Mouse (Mus musculus): ENCODE data around the gene Usf2. TPM values are rescaled to one million over a fixed set of nuclear protein-coding genes. Genes with fewer than 3 reads are reported as not detected.

Gene Usf2
- polyA plus RNA-seq, 1 experiment = 88.6 TPM

DNA sequence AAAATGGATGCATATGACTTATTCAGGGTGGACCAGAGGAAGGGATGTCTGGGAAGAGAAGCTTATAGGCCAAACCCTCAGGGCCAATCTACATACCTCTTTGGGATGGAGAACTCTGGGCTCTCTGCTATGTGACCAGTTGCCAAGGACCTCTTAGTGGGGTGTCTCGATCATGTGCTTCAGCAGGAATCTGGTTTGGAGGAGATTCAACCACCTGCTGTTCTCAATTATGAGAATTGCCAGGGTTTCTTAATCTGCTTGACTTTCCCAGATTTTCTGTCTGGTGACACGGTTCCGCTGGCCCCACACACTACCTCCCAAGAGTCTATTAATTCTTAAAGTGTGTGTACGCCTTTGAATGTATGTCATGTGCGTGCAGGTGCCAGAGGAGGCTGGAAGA, 37.4 kb upstream of the Usf2 start:
- Histone ChIP-seq H3K27me3 (ENCODE audit: control insufficient read depth, insufficient read depth, insufficient read length) (peaks cover 16% of the 10 kb centered on the region), H3K4me3 (no peak overlapping the region), H3K4me2 (ENCODE audit: low read depth) (no peak overlapping the region), H3K79me2 (ENCODE audit: control insufficient read depth, insufficient read depth) (no peaks in the 10 kb centered on the region), H3K36me3 (ENCODE audit: control insufficient read depth, insufficient read depth) (no peaks in the 10 kb centered on the region), H3ac (ENCODE audit: control insufficient read depth, insufficient read length) (no peak overlapping the region)
- TF ChIP-seq SRF (IDR thresholded peaks at IDR 0.05; ENCODE audit: control insufficient read depth, insufficient read length, low read depth) (no peak), TCF3 (IDR thresholded peaks at IDR 0.05; ENCODE audit: insufficient read length, low read depth) (no peak), TCF12 (IDR thresholded peaks at IDR 0.05; ENCODE audit: insufficient read depth, poor library complexity, severe bottlenecking) (no peak), CEBPB (IDR thresholded peaks at IDR 0.05; ENCODE audit: insufficient read depth, poor library complexity, severe bottlenecking) (no peak)

DNA sequence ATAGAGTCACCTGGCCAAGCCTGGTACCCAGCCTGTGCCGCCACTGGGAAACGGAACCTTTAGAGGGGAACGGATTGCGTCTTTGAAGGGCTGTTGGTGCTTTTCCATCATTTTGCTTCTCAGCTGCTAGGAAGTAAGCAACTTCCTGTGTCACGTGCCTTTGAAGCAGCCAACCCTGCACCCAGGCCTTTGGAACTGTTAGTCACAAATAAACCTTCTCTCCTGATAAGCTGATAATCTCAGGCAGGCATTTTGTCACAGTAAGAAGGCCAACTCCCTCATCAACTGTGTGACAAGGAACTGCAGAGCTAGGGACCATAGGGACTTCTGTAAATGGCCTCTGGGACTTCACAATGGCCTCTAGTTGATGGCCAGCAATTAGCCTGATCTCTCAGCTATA, 35.5 kb upstream of the Usf2 start:
- no peak overlapping the region for H3ac ChIP-seq (ENCODE audit: control insufficient read depth, insufficient read length)
- no peaks in the 10 kb centered on the region for H3K79me2 ChIP-seq (ENCODE audit: control insufficient read depth, insufficient read depth)
- TF ChIP-seq POLR2AphosphoS2 (IDR thresholded peaks at IDR 0.05; ENCODE audit: insufficient read length, low read depth) (no peak), TCF3 (IDR thresholded peaks at IDR 0.05; ENCODE audit: insufficient read length, low read depth) (no peak), MAX (IDR thresholded peaks at IDR 0.05; ENCODE audit: low read depth) (no peak), REST (IDR thresholded peaks at IDR 0.05; ENCODE audit: insufficient read depth, insufficient read length) (no peak), SRF (IDR thresholded peaks at IDR 0.05; ENCODE audit: control insufficient read depth, insufficient read length, low read depth) (no peak)

DNA sequence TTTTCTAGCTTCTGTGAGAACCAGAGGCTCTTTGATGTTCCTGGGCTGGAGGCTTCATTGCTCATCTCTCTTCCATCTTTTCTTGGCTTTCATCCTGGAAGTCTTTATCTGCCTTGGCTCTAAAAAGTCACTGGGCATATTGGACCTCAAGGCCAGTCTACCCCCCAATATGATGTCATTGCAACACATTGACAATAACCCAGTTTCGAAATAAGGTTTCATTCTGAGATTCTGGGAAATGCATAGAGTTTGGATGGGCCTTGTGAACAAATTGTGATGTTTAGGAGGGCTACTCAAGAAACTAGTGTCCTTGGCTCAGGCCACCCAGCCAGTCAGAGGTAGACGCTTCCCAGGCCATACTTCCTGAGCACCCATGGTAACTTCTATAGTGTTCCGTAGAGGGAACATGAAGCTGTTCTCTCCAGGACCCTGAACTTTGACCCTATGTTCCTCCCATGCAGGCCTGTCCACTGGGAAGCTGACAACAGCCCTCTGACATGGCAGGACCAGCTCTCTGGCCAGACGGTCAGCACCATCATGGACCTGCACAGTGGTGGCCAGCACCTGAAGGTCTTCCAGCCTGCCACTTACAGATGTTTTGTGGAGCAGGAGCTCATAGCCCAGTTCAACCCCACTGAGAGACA, 32.0 kb upstream of the Usf2 start:
- no peak overlapping the region for H3K4me2 ChIP-seq (ENCODE audit: low read depth)
- H3K79me2 ChIP-seq (ENCODE audit: control insufficient read depth, insufficient read depth) = no peaks in the 10 kb centered on the region
- no peaks in the 10 kb centered on the region for H3K36me3 ChIP-seq (ENCODE audit: control insufficient read depth, insufficient read depth)
- no peak overlapping the region for H3ac ChIP-seq (ENCODE audit: control insufficient read depth, insufficient read length)
- H3K27me3 ChIP-seq (ENCODE audit: control insufficient read depth, insufficient read depth, insufficient read length) = peaks cover 19% of the 10 kb centered on the region
- TF ChIP-seq TCF3 (IDR thresholded peaks at IDR 0.05; ENCODE audit: insufficient read length, low read depth) (no peak), SRF (IDR thresholded peaks at IDR 0.05; ENCODE audit: control insufficient read depth, insufficient read length, low read depth) (no peak), USF1 (IDR thresholded peaks at IDR 0.05; ENCODE audit: low read depth) (no peak), MAX (IDR thresholded peaks at IDR 0.05; ENCODE audit: low read depth) (no peak), POLR2AphosphoS2 (IDR thresholded peaks at IDR 0.05; ENCODE audit: insufficient read length, low read depth) (no peak), E2F4 (IDR thresholded peaks at IDR 0.05; ENCODE audit: insufficient read depth) (no peak), MYOD1 (IDR thresholded peaks at IDR 0.05; ENCODE audit: control insufficient read depth in 1 of 3, insufficient read length in 2 of 3, low read depth in 2 of 3) (no peak), TCF12 (IDR thresholded peaks at IDR 0.05; ENCODE audit: insufficient read depth, poor library complexity, severe bottlenecking) (no peak), CEBPB (IDR thresholded peaks at IDR 0.05; ENCODE audit: insufficient read depth, poor library complexity, severe bottlenecking) (no peak), REST (IDR thresholded peaks at IDR 0.05; ENCODE audit: insufficient read depth, insufficient read length) (no peak), POLR2A (IDR thresholded peaks at IDR 0.05; ENCODE audit: insufficient read length, low read depth) (no peak), MYOG (IDR thresholded peaks at IDR 0.05; ENCODE audit: control insufficient read depth in 1 of 3, insufficient read depth in 1 of 3, insufficient read length in 2 of 3, low read depth in 2 of 3) (no peak)
- H3K4me3 ChIP-seq = no peak overlapping the region

More for the DNA sequence above, 35.5 kb upstream of the Usf2 start:
- Histone ChIP-seq H3K4me2 (ENCODE audit: low read depth) (no peak overlapping the region), H3K36me3 (ENCODE audit: control insufficient read depth, insufficient read depth) (no peaks in the 10 kb centered on the region), H3K4me3 (no peak overlapping the region), H3K27me3 (ENCODE audit: control insufficient read depth, insufficient read depth, insufficient read length) (peaks cover 19% of the 10 kb centered on the region)

DNA sequence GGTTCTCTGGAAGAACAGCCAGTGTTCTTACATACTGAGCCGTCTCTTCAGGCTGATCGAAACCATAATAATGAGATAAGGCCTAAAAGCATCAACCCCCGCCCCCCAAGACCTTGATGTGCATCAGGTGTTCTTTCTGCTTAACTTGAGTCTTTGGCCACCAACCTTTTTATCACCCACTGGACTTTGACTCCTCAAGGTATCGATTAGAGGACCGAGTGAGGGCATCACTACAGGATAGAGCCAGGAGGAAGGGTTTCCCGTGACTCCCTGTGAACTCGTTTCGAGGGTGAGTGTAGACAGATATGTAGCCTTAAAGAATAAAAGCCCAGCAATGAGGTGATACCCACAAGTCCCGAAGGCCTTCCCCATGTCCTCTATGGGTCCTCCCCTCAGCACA, 28.8 kb upstream of the Usf2 start:
- Histone ChIP-seq H3K36me3 (ENCODE audit: control insufficient read depth, insufficient read depth) (no peaks in the 10 kb centered on the region), H3ac (ENCODE audit: control insufficient read depth, insufficient read length) (no peak overlapping the region), H3K4me3 (no peak overlapping the region), H3K4me2 (ENCODE audit: low read depth) (no peak overlapping the region), H3K27me3 (ENCODE audit: control insufficient read depth, insufficient read depth, insufficient read length) (peaks cover 20% of the 10 kb centered on the region), H3K79me2 (ENCODE audit: control insufficient read depth, insufficient read depth) (no peaks in the 10 kb centered on the region)
- TF ChIP-seq MYOD1 (IDR thresholded peaks at IDR 0.05; ENCODE audit: control insufficient read depth in 1 of 3, insufficient read length in 2 of 3, low read depth in 2 of 3) = no peak
- TF ChIP-seq POLR2AphosphoS2 (IDR thresholded peaks at IDR 0.05; ENCODE audit: insufficient read length, low read depth) = no peak
- TF ChIP-seq MYOG (IDR thresholded peaks at IDR 0.05; ENCODE audit: control insufficient read depth in 1 of 3, insufficient read depth in 1 of 3, insufficient read length in 2 of 3, low read depth in 2 of 3) = no peak
- TF ChIP-seq TCF12 (IDR thresholded peaks at IDR 0.05; ENCODE audit: insufficient read depth, poor library complexity, severe bottlenecking) = no peak
- no peak for TF ChIP-seq E2F4 (IDR thresholded peaks at IDR 0.05; ENCODE audit: insufficient read depth)
- no peak for TF ChIP-seq TCF3 (IDR thresholded peaks at IDR 0.05; ENCODE audit: insufficient read length, low read depth)
- no peak for TF ChIP-seq MAX (IDR thresholded peaks at IDR 0.05; ENCODE audit: low read depth)
- TF ChIP-seq SRF (IDR thresholded peaks at IDR 0.05; ENCODE audit: control insufficient read depth, insufficient read length, low read depth) = no peak
- TF ChIP-seq POLR2A (IDR thresholded peaks at IDR 0.05; ENCODE audit: insufficient read length, low read depth) = no peak

DNA sequence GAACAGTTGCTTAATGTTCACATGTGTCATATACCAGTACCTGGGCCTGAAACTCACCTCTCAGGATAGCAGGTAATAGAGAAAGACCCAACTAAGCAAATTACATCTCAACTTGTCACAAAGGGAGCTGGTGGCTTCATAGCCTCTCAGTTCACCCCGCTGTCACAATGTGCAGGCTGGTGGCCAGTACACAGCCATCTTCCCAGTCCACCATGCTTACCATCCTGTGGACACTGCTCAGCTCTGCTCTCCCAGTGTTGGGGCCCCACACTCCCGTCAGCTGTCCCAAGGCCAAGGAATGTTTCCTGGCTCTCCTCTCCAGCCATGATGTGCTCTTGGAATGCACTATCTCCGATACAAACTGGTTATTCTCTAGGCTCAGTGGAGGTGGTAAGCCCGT, 25.1 kb upstream of the Usf2 start:
- Histone ChIP-seq H3K79me2 (ENCODE audit: control insufficient read depth, insufficient read depth) (no peaks in the 10 kb centered on the region), H3K4me3 (no peak overlapping the region), H3K4me2 (ENCODE audit: low read depth) (no peak overlapping the region), H3K36me3 (ENCODE audit: control insufficient read depth, insufficient read depth) (no peaks in the 10 kb centered on the region), H3K27me3 (ENCODE audit: control insufficient read depth, insufficient read depth, insufficient read length) (peaks cover 4% of the 10 kb centered on the region), H3ac (ENCODE audit: control insufficient read depth, insufficient read length) (no peak overlapping the region)
- TF ChIP-seq CEBPB (IDR thresholded peaks at IDR 0.05; ENCODE audit: insufficient read depth, poor library complexity, severe bottlenecking) (no peak), MYOG (IDR thresholded peaks at IDR 0.05; ENCODE audit: control insufficient read depth in 1 of 3, insufficient read depth in 1 of 3, insufficient read length in 2 of 3, low read depth in 2 of 3) (no peak), MYOD1 (IDR thresholded peaks at IDR 0.05; ENCODE audit: control insufficient read depth in 1 of 3, insufficient read length in 2 of 3, low read depth in 2 of 3) (no peak), SRF (IDR thresholded peaks at IDR 0.05; ENCODE audit: control insufficient read depth, insufficient read length, low read depth) (no peak), REST (IDR thresholded peaks at IDR 0.05; ENCODE audit: insufficient read depth, insufficient read length) (no peak), TCF12 (IDR thresholded peaks at IDR 0.05; ENCODE audit: insufficient read depth, poor library complexity, severe bottlenecking) (no peak), USF1 (IDR thresholded peaks at IDR 0.05; ENCODE audit: low read depth) (no peak), E2F4 (IDR thresholded peaks at IDR 0.05; ENCODE audit: insufficient read depth) (no peak), MAX (IDR thresholded peaks at IDR 0.05; ENCODE audit: low read depth) (no peak), TCF3 (IDR thresholded peaks at IDR 0.05; ENCODE audit: insufficient read length, low read depth) (no peak), POLR2AphosphoS2 (IDR thresholded peaks at IDR 0.05; ENCODE audit: insufficient read length, low read depth) (no peak), POLR2A (IDR thresholded peaks at IDR 0.05; ENCODE audit: insufficient read length, low read depth) (no peak)

All from myocyte (in vitro differentiated cells).